Mouse (Mus musculus): ENCODE measurements around the gene Agk. TPM values are rescaled to one million over a fixed set of nuclear protein-coding genes. Genes with fewer than 3 reads are reported as not detected.

The Agk gene
- total RNA-seq (2021), result 10 to 100 TPM; 57.1 to 63.5 TPM
- long read RNA-seq, transcript Agk-201 (16 exons, 2,531 nt), result major isoform, 73 of 107 reads
- long read RNA-seq, partial matches to known transcripts, result 8 of 107 reads
- long read RNA-seq, other reads (novel, unspliced or antisense), result 26 of 107 reads

GRCm38 (mm10) chr6:40324897-40325841, at the start of gene Agk:
Gene Agk (plus strand): TSS chr6:40325172.
- peak; percentile 80 to 86 for DNase-seq (ENCODE audit: low spot score in 2 of 2)

GRCm38 (mm10) chr6:40300707-40301106, 24.3 kb upstream of the Agk start:
- DNase-seq (ENCODE audit: low spot score in 2 of 2), result no peak

GRCm38 (mm10) chr6:40303379-40303778, 21.6 kb upstream of the Agk start:
- peak; percentile 78 to 82 for DNase-seq (ENCODE audit: low spot score in 2 of 2)

GRCm38 (mm10) chr6:40304972-40305371, 20.0 kb upstream of the Agk start:
- DNase-seq (ENCODE audit: low spot score in 2 of 2), result no peak

GRCm38 (mm10) chr6:40326341-40326740, 1.4 kb downstream of the Agk start:
- no peak for DNase-seq (ENCODE audit: low spot score in 2 of 2)

- DNase-seq (ENCODE audit: low spot score in 2 of 2), result no peak
Measured at GRCm38 (mm10) chr6:40333497-40333896, 8.5 kb downstream of the Agk start.

- no peak for DNase-seq (ENCODE audit: low spot score in 2 of 2)
Measured at GRCm38 (mm10) chr6:40336735-40337731, 12.1 kb downstream of the Agk start.

- DNase-seq (ENCODE audit: low spot score in 2 of 2), result peak; percentile 60 to 65
Measured at GRCm38 (mm10) chr6:40346959-40347771, 22.2 kb downstream of the Agk start.

- no peak for DNase-seq (ENCODE audit: low spot score in 2 of 2)
Measured at GRCm38 (mm10) chr6:40347772-40348111, 22.8 kb downstream of the Agk start.

- no peak for DNase-seq (ENCODE audit: low spot score in 2 of 2)
Measured at GRCm38 (mm10) chr6:40350041-40350440, 25.1 kb downstream of the Agk start.

GRCm38 (mm10) chr6:40350856-40351255, 25.9 kb downstream of the Agk start:
- no peak for DNase-seq (ENCODE audit: low spot score in 2 of 2)

- no peak for DNase-seq (ENCODE audit: low spot score in 2 of 2)
Measured at GRCm38 (mm10) chr6:40353360-40353759, 28.4 kb downstream of the Agk start.

- DNase-seq (ENCODE audit: low spot score in 2 of 2), result no peak
Measured at GRCm38 (mm10) chr6:40371031-40371430, 46.1 kb downstream of the Agk start.

GRCm38 (mm10) chr6:40380181-40380580, 55.2 kb downstream of the Agk start:
- DNase-seq (ENCODE audit: low spot score in 2 of 2), result no peak

- DNase-seq (ENCODE audit: low spot score in 2 of 2), result no peak
Measured at GRCm38 (mm10) chr6:40381908-40382307, 56.9 kb downstream of the Agk start.

GRCm38 (mm10) chr6:40385682-40386081, 60.7 kb downstream of the Agk start:
- DNase-seq (ENCODE audit: low spot score in 2 of 2), result no peak

GRCm38 (mm10) chr6:40388660-40389059, 63.7 kb downstream of the Agk start:
- no peak for DNase-seq (ENCODE audit: low spot score in 2 of 2)

GRCm38 (mm10) chr6:40390975-40391374, 66.0 kb downstream of the Agk start:
- DNase-seq (ENCODE audit: low spot score in 2 of 2), result no peak

GRCm38 (mm10) chr6:40393213-40393612, 68.2 kb downstream of the Agk start:
- DNase-seq (ENCODE audit: low spot score in 2 of 2), result peak; percentile 85 to 90

GRCm38 (mm10) chr6:40402031-40402430, 77.1 kb downstream of the Agk start:
- DNase-seq (ENCODE audit: low spot score in 2 of 2), result no peak

Data from layer of hippocampus, postnatal 10 days (tissue).